Mouse (Mus musculus) NIH3T3 (cell line): ENCODE measurements around the gene March6.

Experiments
- DNase-seq: peaks from one replicate; pipeline ENCODE4 v3.0.0-alpha.2; 2012; ENCODE audit warnings: low read depth

Gene March6

DNA sequence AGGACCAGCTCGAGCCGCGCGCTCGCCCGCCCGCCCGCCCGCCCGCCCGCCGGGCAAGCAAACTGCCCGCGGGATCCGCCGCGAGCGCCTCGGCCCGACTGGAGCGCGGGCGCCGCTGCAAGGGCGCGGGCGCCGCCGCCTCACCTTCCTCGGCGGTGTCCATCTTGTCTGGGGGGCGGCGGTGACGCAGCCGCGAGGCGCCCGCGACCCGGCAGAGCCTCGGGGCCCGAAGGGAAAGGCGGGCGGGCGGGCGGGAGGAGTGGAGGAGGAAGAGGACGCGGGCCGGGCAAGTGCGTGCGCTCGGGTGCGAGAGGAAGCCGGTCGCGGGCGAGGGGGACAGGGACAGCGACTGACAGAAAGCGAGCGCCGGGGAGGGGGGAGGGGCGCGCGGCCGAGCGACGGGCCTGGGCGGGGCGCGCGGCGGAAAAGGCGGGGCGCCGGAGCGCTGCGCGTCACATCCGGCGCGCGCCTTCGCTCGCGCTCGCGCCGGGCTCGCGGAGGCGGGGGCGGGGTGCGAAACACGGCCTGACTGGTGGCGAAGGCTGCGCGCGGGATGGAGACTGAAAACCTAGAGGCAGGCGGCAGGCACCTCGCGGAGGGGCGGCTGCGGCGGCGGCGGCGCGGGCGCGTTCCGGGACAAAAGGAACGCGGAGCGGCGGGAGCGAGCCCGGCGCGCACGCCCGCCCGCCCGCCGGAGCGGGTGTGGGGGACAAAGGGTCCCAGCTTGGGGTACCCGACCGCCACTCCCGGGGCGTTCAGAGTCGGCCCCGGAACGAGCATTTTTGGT lies at the start of gene March6:
Gene March6, minus strand, starts transcription at position 395 of the 787 bp plus-strand sequence.
- peak; percentile 96 for DNase-seq

DNA sequence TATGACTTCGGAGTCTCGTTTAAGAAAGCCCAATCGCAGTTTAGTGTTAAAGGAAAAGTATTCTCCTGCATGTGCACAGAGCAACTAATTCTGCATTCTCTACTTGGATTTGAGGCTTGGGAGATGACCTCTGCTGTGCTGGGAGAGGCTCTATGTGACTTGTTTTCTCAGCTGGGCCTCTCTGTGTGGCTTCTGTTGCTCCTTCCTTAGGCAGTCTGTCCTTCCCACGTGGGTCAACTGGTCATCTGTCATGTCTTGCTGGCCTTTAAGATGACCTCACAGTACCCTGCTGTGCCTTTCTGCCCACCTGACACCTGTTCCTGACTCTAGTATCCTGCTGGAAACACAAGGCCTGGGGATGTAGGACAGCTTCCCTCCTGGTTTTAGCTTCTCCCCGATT lies 45.2 kb upstream of the March6 start:
- no peak for DNase-seq

DNA sequence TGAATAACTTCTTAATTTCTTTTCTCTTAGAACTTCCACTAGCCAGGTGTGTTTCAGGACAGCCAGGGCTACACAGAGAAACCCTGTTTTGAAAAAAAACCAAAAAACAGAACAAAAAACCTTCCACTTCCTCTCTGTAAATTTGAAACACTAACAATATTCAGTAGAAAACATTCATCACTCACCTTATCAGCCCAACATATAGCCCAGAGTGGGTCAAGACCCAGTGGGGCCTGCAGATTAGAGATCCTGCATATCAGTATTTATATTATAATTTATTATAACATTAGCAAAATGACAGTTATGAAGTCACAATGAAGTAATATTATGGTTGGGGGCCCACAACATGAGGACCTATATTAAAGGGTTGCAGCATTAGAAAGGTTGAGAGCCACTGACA lies 42.8 kb upstream of the March6 start:
- DNase-seq: no peak

DNA sequence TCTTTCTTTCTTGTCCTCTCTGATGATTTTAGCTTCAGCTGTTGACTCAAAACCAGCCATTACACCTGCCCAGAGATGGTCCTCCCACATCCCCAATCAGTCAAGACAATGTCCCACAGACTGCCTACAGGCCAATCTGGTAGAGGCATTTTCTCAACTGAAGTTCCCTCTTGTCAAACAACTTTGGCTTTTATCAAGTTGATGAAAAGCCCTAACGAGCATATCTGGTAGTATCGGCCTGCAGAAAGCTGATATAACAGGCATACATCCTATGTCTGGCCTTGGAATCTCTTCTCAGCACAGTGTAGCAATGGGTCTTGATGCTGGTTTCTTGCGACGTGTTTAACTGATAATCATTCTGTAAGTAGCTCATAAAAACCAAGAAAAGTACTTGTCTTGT lies 42.4 kb upstream of the March6 start:
- DNase-seq: no peak

DNA sequence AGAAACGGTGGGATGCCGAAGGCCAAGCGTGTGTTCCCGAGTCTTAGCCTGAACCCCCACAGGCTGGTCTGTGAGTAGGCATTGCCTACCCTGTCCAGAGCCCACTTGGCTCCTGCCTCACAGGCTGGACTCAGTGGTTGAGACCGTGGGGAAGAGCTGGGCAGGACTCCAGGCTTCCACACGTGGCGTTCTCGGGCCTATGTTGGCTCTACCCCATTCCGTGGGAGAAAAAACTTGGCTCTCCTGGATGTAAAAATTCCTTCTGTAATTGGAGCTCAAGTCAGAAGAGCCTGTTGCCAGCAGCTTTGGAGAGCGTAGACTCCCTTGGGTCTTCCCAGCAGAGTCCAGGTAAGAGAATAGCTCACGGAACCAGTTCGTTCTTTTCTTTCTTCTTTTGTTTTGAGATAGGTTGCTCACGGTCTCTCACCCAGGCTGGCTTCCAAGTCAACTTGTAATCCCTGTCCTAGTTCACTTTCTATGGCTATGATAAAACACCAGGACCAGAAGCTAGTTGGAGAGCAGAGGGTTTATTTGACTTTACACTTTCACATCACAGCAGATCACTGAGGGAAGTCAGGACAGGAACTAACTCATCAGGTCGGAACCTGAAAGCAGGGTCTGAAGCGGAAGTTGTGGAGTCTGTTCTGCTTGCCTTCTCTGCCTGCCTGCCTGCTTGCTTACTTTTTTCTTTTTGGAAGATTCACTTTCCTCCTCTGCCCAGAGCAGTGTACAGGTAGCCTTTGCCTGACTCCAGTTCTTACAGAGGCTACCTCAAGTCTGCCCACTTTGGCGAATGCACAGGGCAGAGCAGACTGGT lies 41.3 kb upstream of the March6 start:
- DNase-seq: peak; percentile 65

DNA sequence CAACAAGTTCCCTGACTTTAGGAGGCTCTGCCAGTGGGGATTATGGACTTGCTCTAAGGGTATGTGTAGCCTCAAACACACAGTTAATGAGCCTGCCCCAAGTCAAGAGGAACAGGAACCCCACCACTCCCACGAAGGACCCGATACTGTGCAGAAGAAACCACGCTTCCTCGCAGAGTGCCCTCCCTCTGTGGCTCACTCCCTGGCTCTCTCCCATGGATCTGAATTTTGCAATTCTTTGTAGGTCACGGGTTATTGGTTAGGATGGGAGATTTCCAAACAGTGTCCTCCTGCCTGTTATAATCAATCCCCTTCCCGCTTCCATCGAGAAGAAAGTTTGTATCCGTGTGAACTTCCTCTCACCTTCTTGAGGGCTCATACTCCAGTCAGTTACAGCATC lies 40.1 kb upstream of the March6 start:
- DNase-seq: no peak

DNA sequence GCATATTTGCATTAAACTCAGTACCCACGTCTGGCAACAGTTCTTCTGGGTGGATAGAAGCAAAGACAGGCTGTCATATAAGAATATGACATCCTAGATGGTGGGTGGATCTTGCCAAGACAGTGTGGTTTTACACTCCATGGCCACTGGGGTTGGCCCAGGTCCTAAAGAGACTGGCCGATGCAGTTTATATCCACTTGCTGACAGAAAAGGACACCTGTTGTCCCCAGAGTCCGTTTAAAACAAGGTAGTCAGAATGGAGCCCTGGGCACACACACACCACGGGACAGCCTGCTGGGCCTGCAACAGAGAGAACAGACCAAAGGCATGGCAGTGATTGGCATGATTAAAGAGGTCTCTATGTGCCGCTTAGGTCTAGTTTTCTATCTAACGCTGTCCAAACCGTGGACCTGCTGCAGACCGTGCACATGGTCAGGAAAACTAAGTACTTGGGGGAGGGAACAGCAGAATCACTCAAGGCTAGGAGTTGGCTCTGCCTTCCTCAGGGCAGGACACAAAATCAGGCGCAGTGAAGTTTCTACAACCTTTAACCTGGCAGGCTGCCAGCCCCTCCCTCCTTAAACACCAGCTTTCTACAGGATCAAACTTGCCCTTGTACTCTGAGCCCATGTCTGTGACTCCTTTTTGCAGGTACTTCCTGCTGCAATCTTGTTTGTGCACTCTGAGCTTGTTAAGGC lies 38.6 kb upstream of the March6 start:
- no peak for DNase-seq

DNA sequence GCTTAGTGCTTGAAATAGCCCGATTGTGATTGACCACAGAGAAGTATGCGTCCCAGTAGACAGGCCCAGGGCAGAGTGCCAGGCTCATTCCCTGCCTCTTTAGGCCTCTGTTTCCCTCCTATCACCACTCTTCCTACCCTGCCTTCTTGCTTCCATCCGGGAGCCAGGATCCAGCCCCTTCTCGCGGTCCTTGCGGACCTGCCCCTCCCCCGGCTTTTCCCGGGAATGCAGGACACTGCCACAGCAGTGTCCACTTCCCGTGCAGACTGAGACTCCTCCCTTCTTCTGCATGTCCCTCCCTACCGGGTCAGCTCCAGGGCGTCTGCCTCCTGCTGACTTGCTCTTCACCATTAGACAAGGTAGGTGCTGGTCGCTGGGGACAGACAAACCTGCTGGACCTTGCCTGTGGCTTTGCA lies 37.7 kb upstream of the March6 start:
- peak; percentile 44 for DNase-seq

DNA sequence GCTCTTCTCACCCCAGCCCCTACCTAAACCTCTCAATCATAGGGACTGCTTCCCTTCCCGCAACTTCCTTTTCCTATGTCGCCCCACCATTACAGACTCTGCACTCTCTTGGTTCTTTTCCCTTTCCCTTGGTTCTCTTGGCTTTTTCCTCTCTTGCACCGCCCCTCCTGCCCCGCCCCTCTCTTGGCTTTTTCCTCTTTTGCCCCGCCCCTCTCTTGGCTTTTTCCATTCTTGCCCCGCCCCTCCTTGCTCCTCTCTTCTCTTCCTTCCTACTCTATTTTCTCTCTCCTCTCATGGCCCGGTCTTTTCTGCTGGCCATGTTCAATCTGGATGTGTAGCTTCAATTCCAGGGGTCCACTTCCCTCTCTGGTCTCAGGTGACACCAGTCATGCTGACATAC lies 36.6 kb upstream of the March6 start:
- no peak for DNase-seq

DNA sequence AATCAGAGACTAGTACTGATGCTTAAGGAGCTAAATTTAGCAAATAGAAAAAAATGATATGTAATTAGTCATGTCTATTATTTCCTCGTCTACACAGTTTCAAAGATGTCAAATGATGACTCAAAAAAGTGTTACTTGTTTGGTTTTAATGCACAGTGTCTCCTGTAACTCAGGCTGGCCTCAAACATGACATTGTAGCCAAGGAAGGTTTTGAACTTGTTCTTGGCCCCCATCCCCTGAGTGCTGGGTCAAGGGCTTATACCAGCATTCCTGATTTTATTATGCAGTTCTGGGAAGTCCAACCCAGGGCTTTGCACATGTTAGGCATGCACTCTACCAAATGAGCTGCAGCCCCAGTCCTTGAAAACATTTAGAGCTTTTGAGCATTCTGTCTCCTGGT lies 34.9 kb upstream of the March6 start:
- no peak for DNase-seq

DNA sequence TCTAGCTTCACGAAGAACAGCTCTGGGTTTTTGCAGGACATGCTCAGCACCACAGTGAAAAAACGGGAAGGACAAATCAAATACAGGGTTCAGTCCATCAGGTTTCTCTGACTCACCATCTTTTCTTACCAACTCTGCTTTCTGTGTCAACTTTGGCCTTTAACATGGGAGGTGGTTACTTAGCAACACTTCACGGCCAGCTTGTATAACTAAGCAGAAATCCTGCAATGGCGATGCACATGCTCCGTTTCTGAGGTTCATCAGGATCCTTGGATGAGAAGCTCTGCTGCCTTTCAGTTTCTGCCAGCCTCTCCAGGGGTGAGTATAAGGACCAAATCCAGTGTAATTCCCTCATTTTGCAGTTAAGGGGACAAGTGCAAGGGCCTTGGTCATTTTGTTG lies 34.3 kb upstream of the March6 start, which contains the start of gene Cmbl:
Gene Cmbl, plus strand, starts transcription at position 206 of the 400 bp plus-strand sequence.
- no peak for DNase-seq

DNA sequence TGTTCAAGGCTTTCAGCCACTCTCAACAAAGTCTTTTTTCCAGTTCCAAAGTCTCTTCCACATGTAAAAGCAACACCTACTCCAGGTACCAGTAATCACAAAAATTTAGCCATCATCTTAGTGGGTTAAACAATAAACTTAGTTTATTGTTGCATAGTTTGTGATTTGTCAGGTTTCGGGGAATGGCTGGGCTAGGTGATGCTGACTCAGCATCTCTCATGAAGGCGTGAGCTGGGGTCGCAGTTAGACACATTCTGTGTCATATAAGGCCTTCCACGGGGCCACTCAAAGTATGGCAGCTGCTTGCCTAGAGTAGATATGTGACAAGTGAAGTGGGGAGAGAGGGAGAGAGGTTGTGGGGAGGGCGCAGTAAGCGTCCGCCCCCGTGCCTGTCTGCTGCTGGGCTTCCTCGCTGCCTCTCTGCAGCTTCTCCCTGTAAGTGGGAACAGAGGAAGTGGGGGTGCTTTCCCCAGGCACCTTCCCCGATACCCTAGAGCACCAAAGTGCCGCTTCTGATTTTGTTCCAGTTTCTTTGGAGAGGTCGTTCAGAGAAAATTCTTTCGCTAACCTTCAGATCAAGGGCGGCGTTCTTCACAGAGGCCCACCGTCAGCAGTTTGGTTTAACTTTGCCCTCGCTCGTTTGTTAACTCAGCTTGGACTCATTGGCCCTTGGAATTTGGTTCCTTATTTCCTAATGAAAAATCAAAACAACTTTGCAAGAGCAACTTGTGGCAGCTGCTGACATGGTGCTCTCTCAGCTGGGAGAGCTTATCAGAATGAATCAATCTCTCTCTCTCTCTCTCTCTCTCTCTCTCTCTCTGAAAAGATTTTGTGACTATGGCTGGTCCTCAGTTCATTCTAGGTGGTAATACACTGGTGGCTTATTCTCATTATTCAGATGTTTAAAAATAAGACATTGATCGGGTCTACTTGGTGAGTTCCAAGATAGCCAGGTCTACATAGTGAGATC lies 33.0 kb upstream of the March6 start:
- DNase-seq: no peak

DNA sequence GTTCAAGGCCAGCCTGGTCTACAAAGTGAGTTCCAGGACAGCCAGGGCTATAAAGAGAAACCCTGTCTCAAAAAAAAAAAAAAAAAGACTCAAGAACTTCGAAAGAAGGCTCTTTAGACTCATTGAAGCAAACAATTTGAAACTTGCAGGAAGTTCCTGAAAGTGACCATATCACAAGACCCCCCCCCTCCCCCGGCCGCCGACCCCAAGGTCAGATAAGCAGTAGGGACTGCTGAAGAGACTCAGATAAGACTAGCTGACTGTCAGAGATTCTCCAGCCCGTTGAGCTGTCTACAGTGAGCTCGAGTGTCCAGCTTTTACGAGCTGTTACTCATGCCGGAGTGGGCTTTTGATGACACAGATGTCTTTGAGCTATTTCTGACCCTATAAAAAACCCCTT lies 32.0 kb upstream of the March6 start:
- DNase-seq: no peak

DNA sequence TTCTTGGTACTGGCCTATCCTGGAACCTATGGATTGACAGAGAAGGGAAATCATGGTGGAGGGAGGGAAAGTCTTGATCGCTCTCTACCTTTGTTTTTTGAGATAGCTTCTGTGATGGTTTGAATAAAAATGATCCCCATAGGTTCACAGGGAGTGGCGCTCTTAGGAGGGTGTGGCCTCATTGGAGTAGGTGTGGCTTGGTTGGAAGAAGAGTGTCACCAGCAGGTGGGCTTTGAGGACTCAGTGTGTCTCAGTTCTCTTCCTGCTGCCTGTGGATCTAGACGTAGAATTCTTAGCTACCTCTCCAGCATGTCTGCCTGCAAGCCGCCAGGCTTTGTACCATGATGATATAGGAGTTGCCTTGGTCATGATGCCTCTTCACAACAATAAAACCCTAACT lies 31.1 kb upstream of the March6 start:
- no peak for DNase-seq

DNA sequence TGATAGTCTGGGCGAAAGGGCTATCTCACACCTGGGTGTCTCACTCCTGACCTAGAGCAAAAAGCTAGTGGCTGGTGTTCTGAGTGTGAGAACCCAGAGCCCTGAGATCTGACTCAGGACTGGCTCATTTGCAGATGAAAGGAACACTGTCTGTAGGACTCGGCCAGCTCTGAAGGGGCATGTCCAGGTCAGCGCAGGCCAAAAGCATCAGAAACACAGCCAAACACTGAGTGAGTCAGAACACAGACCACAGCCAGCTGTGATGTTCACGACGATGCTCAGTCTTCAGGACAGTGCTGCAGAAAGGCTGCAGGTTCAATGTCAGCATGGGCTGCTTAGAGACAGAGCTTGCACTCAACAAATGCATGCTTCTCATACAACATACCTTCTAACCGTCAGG lies 30.5 kb upstream of the March6 start:
- DNase-seq: peak; percentile 63

DNA sequence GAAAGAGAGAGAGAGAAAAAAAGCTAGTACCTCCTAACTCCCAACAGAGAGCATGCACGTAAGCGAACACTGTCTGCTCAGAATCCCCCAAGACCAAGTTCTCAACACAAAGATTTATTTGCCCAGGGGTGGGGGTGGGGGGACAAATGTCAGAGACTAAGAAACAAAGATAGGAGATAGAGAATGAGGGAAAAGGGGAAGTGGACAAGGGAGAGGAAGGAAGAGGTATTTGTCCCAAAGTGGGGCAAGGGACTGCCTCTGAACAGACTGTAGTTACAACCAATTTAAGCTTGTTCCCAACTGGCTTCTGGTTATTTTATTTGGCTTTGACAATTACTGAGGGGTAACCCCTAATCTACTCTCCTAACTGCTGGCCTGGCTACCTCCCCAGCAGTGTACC lies 24.0 kb upstream of the March6 start:
- no peak for DNase-seq

DNA sequence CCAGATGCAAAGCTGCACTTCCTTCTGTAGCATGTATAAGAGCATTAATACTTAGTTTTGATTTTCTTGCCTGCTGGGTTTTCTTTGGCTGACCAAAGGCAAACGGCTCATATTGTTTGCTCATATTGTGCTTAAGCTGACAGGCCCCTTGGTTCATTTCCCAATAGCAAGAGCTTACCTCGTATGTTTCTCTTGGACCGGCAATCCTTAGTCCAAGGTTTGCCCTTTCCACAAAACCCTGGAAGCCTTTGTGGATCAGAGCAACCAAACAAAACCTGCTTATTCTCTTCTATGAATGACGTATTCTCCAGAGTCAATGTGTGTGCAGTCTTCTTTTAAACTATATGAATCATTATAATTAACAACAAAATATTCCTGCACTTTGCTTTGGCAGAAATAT lies 19.5 kb upstream of the March6 start:
- DNase-seq: no peak

DNA sequence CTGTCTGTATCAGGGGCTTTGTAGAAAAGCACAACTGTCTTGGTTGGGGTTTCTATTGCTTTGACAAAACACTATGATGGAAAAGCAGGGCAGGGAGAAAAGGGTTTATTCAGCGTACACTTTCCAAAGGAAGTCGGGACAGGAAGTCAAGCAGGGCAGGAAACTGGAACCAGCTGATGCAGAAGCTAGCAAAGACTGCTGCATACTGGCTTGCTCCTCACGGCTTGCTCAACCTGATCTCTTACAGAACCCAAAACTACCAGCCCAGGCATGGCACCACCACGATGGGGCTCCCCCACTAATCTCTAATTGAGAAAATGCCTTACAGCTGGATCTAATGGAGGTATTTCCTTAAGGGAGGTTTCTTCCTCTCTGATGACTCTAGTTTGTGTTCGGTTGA lies 16.6 kb upstream of the March6 start:
- no peak for DNase-seq

DNA sequence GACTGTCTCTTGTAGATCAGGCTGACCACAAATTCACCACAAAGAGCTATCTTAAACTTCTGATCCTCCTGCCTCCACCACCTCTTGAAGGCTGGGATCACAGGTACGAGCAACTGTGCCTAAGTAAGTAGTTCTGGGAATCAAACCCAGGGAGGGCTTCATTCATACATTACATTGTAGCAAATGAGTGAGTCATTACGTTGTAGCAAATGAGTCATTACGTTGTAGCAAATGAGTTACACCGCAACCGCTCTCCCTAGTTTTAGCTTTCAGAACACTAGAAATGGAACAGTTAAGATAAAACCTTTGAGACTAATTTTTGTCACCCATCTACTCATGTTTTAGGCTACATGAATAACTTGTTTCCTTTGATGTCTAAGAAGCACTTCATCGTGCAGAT lies 15.4 kb upstream of the March6 start:
- peak; percentile 33 for DNase-seq

DNA sequence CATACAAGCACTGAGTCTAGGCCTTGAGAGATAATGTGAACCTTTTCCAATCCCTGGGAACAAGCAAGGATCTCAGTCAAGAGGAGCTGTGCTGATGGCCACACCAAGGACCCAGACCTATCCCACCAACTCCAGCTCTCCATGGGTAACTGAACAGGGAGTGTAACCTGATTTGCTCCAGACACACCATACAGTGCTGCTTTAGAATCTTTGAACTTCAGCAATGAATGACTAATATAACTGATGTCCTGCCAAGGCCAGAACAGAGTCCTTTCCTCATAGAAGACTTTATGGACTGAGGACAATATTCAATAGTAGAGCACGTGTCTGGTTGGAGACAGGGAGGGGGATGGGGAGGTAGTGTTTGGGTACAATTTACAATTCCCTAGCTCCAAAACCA lies 14.2 kb upstream of the March6 start:
- no peak for DNase-seq

DNA sequence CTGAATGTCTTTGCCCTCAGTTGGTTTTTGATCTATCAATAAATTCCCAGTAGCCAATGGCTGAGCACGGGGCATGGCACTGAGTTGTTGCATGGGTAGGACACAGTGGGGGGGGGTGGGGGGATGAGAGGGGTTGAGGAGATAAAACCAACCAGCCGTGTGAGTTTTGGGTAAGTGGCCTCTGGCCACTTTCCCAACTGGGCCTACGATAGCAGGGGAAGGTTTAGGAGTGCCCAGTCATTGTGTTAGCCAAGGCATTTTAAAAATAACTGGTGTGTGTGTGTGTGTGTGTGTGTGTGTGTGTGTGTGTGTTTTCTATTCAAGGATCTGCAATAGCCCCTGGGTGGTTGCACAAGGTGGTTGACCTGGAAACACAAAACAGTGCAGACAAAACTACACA lies 12.4 kb upstream of the March6 start:
- DNase-seq: no peak
